ENCODE assay signal across 32 mouse cellular contexts in genomic region chr12:87042456-87042855, GRCm38 (mm10). TPM values are rescaled to one million over a fixed set of nuclear protein-coding genes. Genes with fewer than 3 reads are reported as not detected.
A peak's percentile ranks its signal among the peaks of the same experiment; 100 is the strongest.
DNase-seq lines count a peak whose midpoint lies in the region; ATAC-seq and TF ChIP-seq lines count a peak whose summit lies in the region.
"Had no signal": no experiment of that assay in that cellular context is flagged by ENCODE, and none has a peak within 500 bp of the region (broad histone marks: within the 10 kb centered on the region; RNA-seq: fewer than 3 reads in every experiment).

No protein-coding gene starts in this region.

- no peak overlapping the region for H3K4me3 ChIP-seq in forebrain, embryonic 15.5 days
- H3K4me3 ChIP-seq in forebrain, embryonic 12.5 days (replicated peaks): no peak overlapping the region
- H3K4me3 ChIP-seq in left cerebral cortex, adult 2 months: no peak overlapping the region
- H3K4me3 ChIP-seq: hindbrain, embryonic 13.5 days; limb, embryonic 12.5 days; liver, embryonic 15.5 days; midbrain, embryonic 10.5 days had no signal

- no peak overlapping the region for H3K9ac ChIP-seq in forebrain, embryonic 15.5 days (replicated peaks)
- H3K9ac ChIP-seq in forebrain, embryonic 12.5 days: no peak overlapping the region
- H3K9ac ChIP-seq: hindbrain, embryonic 13.5 days; limb, embryonic 12.5 days; liver, embryonic 15.5 days; lung, embryonic 14.5 days had no signal

- peaks cover 27% of the 10 kb centered on the region for H3K4me1 ChIP-seq in forebrain, embryonic 15.5 days
- H3K4me1 ChIP-seq in forebrain, embryonic 12.5 days: peaks cover 22% of the 10 kb centered on the region
- H3K4me1 ChIP-seq: limb, embryonic 12.5 days; liver, embryonic 15.5 days had no signal

- H3K36me3 ChIP-seq in forebrain, embryonic 15.5 days: no peaks in the 10 kb centered on the region
- no peaks in the 10 kb centered on the region for H3K36me3 ChIP-seq in forebrain, embryonic 12.5 days (replicated peaks)
- H3K36me3 ChIP-seq: G1E; hindbrain, embryonic 13.5 days; limb, embryonic 12.5 days; liver, embryonic 15.5 days; midbrain, embryonic 10.5 days had no signal

- WGBS in forebrain, embryonic 15.5 days: 70% methylated on average over 2 of the region's 2 CpGs
- WGBS in forebrain, embryonic 12.5 days: 77% methylated on average over 2 of the region's 2 CpGs

- no peak for TF ChIP-seq CTCF in left cerebral cortex, adult 2 months (IDR thresholded peaks at IDR 0.05)

- H3K27ac ChIP-seq in forebrain, embryonic 15.5 days (replicated peaks): peak overlapping the region; percentile 68; the same call in 1 of the 2 replicates
- H3K27ac ChIP-seq in forebrain, embryonic 12.5 days: no peak overlapping the region
- peak overlapping the region; percentile 86 for H3K27ac ChIP-seq in left cerebral cortex, adult 2 months
- H3K27ac ChIP-seq: hindbrain, embryonic 13.5 days; limb, embryonic 12.5 days; liver, embryonic 15.5 days; midbrain, embryonic 10.5 days had no signal

- intact Hi-C loops in left cerebral cortex, adult 2 months (cut with DNase I): loop anchor here (2.0 kb wide), 1 partner anchor 16 kb away; no protein-coding TSS in a partner anchor
- intact Hi-C loops in left cerebral cortex, postnatal 14 days (cut with DNase I): loop anchor here (2.0 to 10.0 kb wide), 2 partner anchors 16 to 248 kb away; no protein-coding TSS in a partner anchor

- no peak overlapping the region for H3K4me2 ChIP-seq in forebrain, embryonic 15.5 days (replicated peaks)
- no peak overlapping the region for H3K4me2 ChIP-seq in forebrain, embryonic 12.5 days
- H3K4me2 ChIP-seq: heart, embryonic 11.5 days; hindbrain, embryonic 13.5 days; limb, embryonic 12.5 days; liver, embryonic 15.5 days; lung, embryonic 14.5 days had no signal

- DNase-seq in left cerebral cortex, adult 2 months (ENCODE audit: extremely low spot score in 1 of 2, low spot score in 2 of 2): no peak
- no peak for DNase-seq in left cerebral cortex, postnatal 14 days (ENCODE audit: low spot score in 2 of 2)
- peak; percentile 74 for DNase-seq in cerebellum, adult 8-10 months
- DNase-seq in cerebellum, postnatal 25 days: peak; percentile 87
- no peak for DNase-seq in urinary bladder, postnatal 25 days (ENCODE audit: low spot score)
- no peak for DNase-seq in testis, postnatal 10 days (ENCODE audit: low spot score)
- DNase-seq: adrenal gland, adult 8-10 months; gastrocnemius, postnatal 14 days; heart, postnatal 36 days; kidney, adult 9 months; kidney, postnatal 10 days; lung, embryonic 14.5 days; lung, postnatal 14 days; spleen, adult 18-20 months; thymus, adult 18-20 months; thymus, postnatal 25 days had no signal

- H3K27me3 ChIP-seq in forebrain, embryonic 15.5 days: no peaks in the 10 kb centered on the region
- 0 out of 2 replicates have a peak, but pooled peaks cover 7% of the 10 kb centered on the region for H3K27me3 ChIP-seq in forebrain, embryonic 12.5 days
- H3K27me3 ChIP-seq: hindbrain, embryonic 13.5 days; limb, embryonic 12.5 days; liver, embryonic 15.5 days had no signal

- no peaks in the 10 kb centered on the region for H3K9me3 ChIP-seq in forebrain, embryonic 15.5 days
- no peaks in the 10 kb centered on the region for H3K9me3 ChIP-seq in forebrain, embryonic 12.5 days
- H3K9me3 ChIP-seq: G1E; hindbrain, embryonic 13.5 days; limb, embryonic 12.5 days; liver, embryonic 15.5 days; midbrain, embryonic 10.5 days had no signal

- ATAC-seq in forebrain, embryonic 15.5 days (replicated peaks): no peak
- ATAC-seq in forebrain, embryonic 12.5 days (ENCODE audit: low FRiP score): no peak
- ATAC-seq: intestine, postnatal 0 days; midbrain, embryonic 16.5 days had no signal

RNA-seq across cellular contexts. Expression of gene Tmem63c, which starts 21.3 kb away (rescaled TPM):
- 5.7 and 7.0 TPM in 2 replicates for polyA plus RNA-seq in forebrain, embryonic 15.5 days (2015; fragmentation: Nextera tagmentation; extraction: Ambion mirVana)
- polyA plus RNA-seq in forebrain, embryonic 12.5 days (2016; fragmentation: Nextera tagmentation; extraction: Ambion mirVana): 1.5 and 1.6 TPM in 2 replicates
- total RNA-seq in left cerebral cortex, adult 2 months (2021): 10 to 100 TPM; 41.7 to 43.8 TPM
- total RNA-seq in left cerebral cortex, postnatal 14 days (2021): 10 to 100 TPM; 41.2 to 43.1 TPM
- total RNA-seq: G1E; granulocyte monocyte progenitor cell, adult 5-6 weeks; liver, adult 2 months; megakaryocyte progenitor cell, adult 5-6 weeks; neutrophil, adult 5-6 weeks had no signal
- polyA plus RNA-seq: G1E; heart, embryonic 11.5 days; heart, embryonic 16.5 days; limb, embryonic 12.5 days; liver, adult 2 months; liver, embryonic 15.5 days; lung, embryonic 14.5 days had no signal

RNA-seq across cellular contexts. Expression of gene Zdhhc22, which starts 52.2 kb away (rescaled TPM):
- polyA plus RNA-seq in forebrain, embryonic 15.5 days (2015; fragmentation: Nextera tagmentation; extraction: Ambion mirVana): 6.6 and 7.1 TPM in 2 replicates
- 1.1 and 1.6 TPM in 2 replicates for polyA plus RNA-seq in forebrain, embryonic 12.5 days (2016; fragmentation: Nextera tagmentation; extraction: Ambion mirVana)
- 10 to 100 TPM; 59.1 to 61.3 TPM for total RNA-seq in left cerebral cortex, adult 2 months (2021)
- 10 to 100 TPM; 46.0 to 56.9 TPM for total RNA-seq in left cerebral cortex, postnatal 14 days (2021)
- total RNA-seq: gastrocnemius, postnatal 14 days; granulocyte monocyte progenitor cell, adult 5-6 weeks; heart, postnatal 36 days; liver, adult 2 months; megakaryocyte progenitor cell, adult 5-6 weeks; neutrophil, adult 5-6 weeks had no signal
- polyA plus RNA-seq: G1E; heart, embryonic 11.5 days; liver, adult 2 months; lung, embryonic 14.5 days had no signal

RNA-seq across cellular contexts. Expression of gene Ngb, which starts 59.9 kb away (rescaled TPM):
- 1.8 and 2.0 TPM in 2 replicates for polyA plus RNA-seq in forebrain, embryonic 15.5 days (2015; fragmentation: Nextera tagmentation; extraction: Ambion mirVana)
- polyA plus RNA-seq in forebrain, embryonic 12.5 days (2016; fragmentation: Nextera tagmentation; extraction: Ambion mirVana): 0.44 and 0.57 TPM in 2 replicates
- total RNA-seq in left cerebral cortex, adult 2 months (2021): 1 to 10 TPM; 9.1 to 9.4 TPM
- 10 to 100 TPM in 1 of 2 experiments, 1 to 10 TPM in 1; 9.9 to 11.4 TPM for total RNA-seq in left cerebral cortex, postnatal 14 days (2021)
- total RNA-seq: granulocyte monocyte progenitor cell, adult 5-6 weeks; heart, postnatal 36 days; neutrophil, adult 5-6 weeks had no signal
- polyA plus RNA-seq: embryonic facial prominence, embryonic 11.5 days; G1E; heart, embryonic 16.5 days; liver, embryonic 15.5 days had no signal

Comparison
In these comparisons a context has a peak if more than half of its experiments do, and no peak if none do; other contexts are left out.
1. DNase-seq: peak in cerebellum, adult 8-10 months (single experiment) and cerebellum, postnatal 25 days (2 of 2); none in left cerebral cortex, adult 2 months (0 of 2), left cerebral cortex, postnatal 14 days (0 of 2), urinary bladder, postnatal 25 days (single experiment) and testis, postnatal 10 days (single experiment).